Mouse (Mus musculus) ovary, postnatal 36 days (tissue): ENCODE data around the gene Clec4n.
"Not testable (repeated sequence)": the region's sequence is repeated elsewhere in the genome, so short reads cannot be mapped to it uniquely, and the experiment has no call there.

ENCODE experiments used
- DNase-seq: peaks from one replicate; pipeline ENCODE4 v3.0.0; 2022; ENCODE audit warnings: low spot score, mixed read lengths

Gene Clec4n

GRCm38 (mm10) chr6:123229644-123230043 is at the start of gene Clec4n:
Clec4n (plus strand) TSS chr6:123229843.
- no peak for DNase-seq

- DNase-seq = not testable (repeated sequence)
Observed at GRCm38 (mm10) chr6:123184862-123185261, 44.8 kb upstream of the Clec4n start.

GRCm38 (mm10) chr6:123207187-123208076 is 22.2 kb upstream of the Clec4n start:
- DNase-seq = no peak

- DNase-seq = not testable (repeated sequence)
Observed at GRCm38 (mm10) chr6:123208077-123208439, 21.6 kb upstream of the Clec4n start.

- DNase-seq = no peak
Observed at GRCm38 (mm10) chr6:123211726-123212125, 17.9 kb upstream of the Clec4n start.

- no peak for DNase-seq
Observed at GRCm38 (mm10) chr6:123227519-123228166, 2.0 kb upstream of the Clec4n start.

- no peak for DNase-seq
Observed at GRCm38 (mm10) chr6:123231149-123231548, 1.5 kb downstream of the Clec4n start.

- no peak for DNase-seq
Observed at GRCm38 (mm10) chr6:123237582-123237981, 7.9 kb downstream of the Clec4n start.

- DNase-seq = no peak
Observed at GRCm38 (mm10) chr6:123244201-123244600, 14.6 kb downstream of the Clec4n start.

GRCm38 (mm10) chr6:123248862-123249261 is 19.2 kb downstream of the Clec4n start:
- DNase-seq = not testable (repeated sequence)

GRCm38 (mm10) chr6:123252735-123253134 is 23.1 kb downstream of the Clec4n start:
- DNase-seq = no peak

- DNase-seq = no peak
Observed at GRCm38 (mm10) chr6:123258946-123259345, 29.3 kb downstream of the Clec4n start.

GRCm38 (mm10) chr6:123259889-123260603 is 30.4 kb downstream of the Clec4n start:
- DNase-seq = no peak

GRCm38 (mm10) chr6:123260868-123261267 is 31.2 kb downstream of the Clec4n start:
- no peak for DNase-seq

GRCm38 (mm10) chr6:123261555-123262161 is 32.0 kb downstream of the Clec4n start, which contains the start of gene Clec4d:
Clec4d (plus strand) TSS chr6:123262111.
- no peak for DNase-seq

- no peak for DNase-seq
Observed at GRCm38 (mm10) chr6:123264194-123264593, 34.6 kb downstream of the Clec4n start.

GRCm38 (mm10) chr6:123265809-123266208 is 36.2 kb downstream of the Clec4n start:
- DNase-seq = no peak

GRCm38 (mm10) chr6:123266945-123267344 is 37.3 kb downstream of the Clec4n start:
- DNase-seq = no peak

GRCm38 (mm10) chr6:123279443-123279842 is 49.8 kb downstream of the Clec4n start:
- no peak for DNase-seq

GRCm38 (mm10) chr6:123286311-123286710 is 56.7 kb downstream of the Clec4n start:
- DNase-seq = no peak

GRCm38 (mm10) chr6:123288931-123289330 is 59.3 kb downstream of the Clec4n start:
- DNase-seq = no peak

- no peak for DNase-seq
Observed at GRCm38 (mm10) chr6:123289753-123290152, 60.1 kb downstream of the Clec4n start, which contains the start of gene Clec4e. Clec4e (minus strand) TSS chr6:123289870.
